Mouse (Mus musculus) midbrain, postnatal 0 days (tissue): ENCODE data around the gene Gm49027. TPM values are rescaled to one million over a fixed set of nuclear protein-coding genes. Genes with fewer than 3 reads are reported as not detected.

Source experiments
- ATAC-seq: fragments of 200-750 bp; cut with Nextera tagmentation; 2 replicates; pipeline ENCODE4 v1.8.0; 2017; ENCODE audit warnings: moderate number of reproducible peaks, mild to moderate bottlenecking, moderate TSS enrichment, moderate library complexity; ENCODE audit not compliant: low FRiP score
- DNase-seq: peaks from one replicate; pipeline ENCODE4 v3.0.0-alpha.2; 2015; ENCODE audit warnings: low spot score
- H3K27ac ChIP-seq: fragments of 300-500 bp; sonication (generic); 2 replicates; pipeline ENCODE4 v1.5.1; 2014; ENCODE audit warnings: low read depth, mild to moderate bottlenecking, low read length, mixed read lengths
- H3K27me3 ChIP-seq: fragments of 300-500 bp; sonication (generic); 2 replicates; pipeline ENCODE4 v1.6.1; 2014; ENCODE audit warnings: low read length, control low read depth, mixed read lengths; ENCODE audit not compliant: insufficient read depth
- H3K36me3 ChIP-seq: fragments of 300-500 bp; sonication (generic); 2 replicates; pipeline ENCODE4 v1.6.1; 2014; ENCODE audit warnings: low read length, control low read depth, mixed read lengths; ENCODE audit not compliant: insufficient read depth
- H3K4me1 ChIP-seq: fragments of 300-500 bp; sonication (generic); 2 replicates; pipeline ENCODE4 v1.6.1; 2014; ENCODE audit warnings: mild to moderate bottlenecking, control low read depth, antibody characterized with exemption, low read length, mixed read lengths; ENCODE audit not compliant: insufficient read depth
- H3K4me2 ChIP-seq: fragments of 300-500 bp; sonication (generic); 2 replicates; pipeline ENCODE4 v1.6.1; 2014; ENCODE audit warnings: low read depth, mild to moderate bottlenecking, low read length, mixed read lengths; ENCODE audit not compliant: poor library complexity, severe bottlenecking
- H3K4me3 ChIP-seq: fragments of 300-500 bp; sonication (generic); 2 replicates; pipeline ENCODE4 v1.5.1; 2014; ENCODE audit warnings: low read depth, mild to moderate bottlenecking, low read length, moderate library complexity
- H3K9ac ChIP-seq: fragments of 300-500 bp; sonication (generic); replicated peaks from 2 replicates; pipeline ENCODE4 v1.6.1; 2014; ENCODE audit warnings: mild to moderate bottlenecking, low read length, moderate library complexity, mixed read lengths; ENCODE audit not compliant: poor library complexity, severe bottlenecking
- H3K9me3 ChIP-seq: fragments of 300-500 bp; sonication (generic); 2 replicates; pipeline ENCODE4 v1.6.1; 2016; ENCODE audit warnings: low read length, control low read depth
- CTCF ChIP-seq: IDR thresholded peaks from 2 replicates; pipeline ENCODE4 v1.5.1; 2016; ENCODE audit warnings: antibody characterized with exemption, mild to moderate bottlenecking
- WGBS: fragments of 180-500 bp; shearing (Covaris S2); extraction: QIAGEN DNeasy Blood & Tissue Kit; methylation state at CpG from one replicate; pipeline ENCODE4 v1.1.7; 2014; 5-methylcytosine and 5-hydroxymethylcytosine counted together
- microRNA-seq: library from miRNA; unstranded; fragments of <30 nt; microRNA quantifications from one replicate; pipeline ENCODE4, GENCODE M21; 2016; ENCODE audit warnings: borderline number of aligned reads
- polyA plus RNA-seq: library from polyadenylated mRNA; unstranded; fragments of >200 nt; fragmentation: Nextera tagmentation; extraction: Ambion mirVana; gene quantifications from 2 replicates; pipeline ENCODE4 v1.2.1, GENCODE M21; 2015
- total RNA-seq: library from RNA; depleted of rRNA; stranded (reverse); fragments of >200 nt; gene quantifications from 2 replicates; pipeline ENCODE4 v1.2.3, GENCODE M21; 2014; rRNA removed

Gm49027 gene
- total and polyA plus RNA-seq, 2 experiments from 2014 or later: 0.43 to 0.93 TPM

- Histone ChIP-seq H3K27me3 (no peaks in the 10 kb centered on the region), H3K9ac (no peak within 1 kb of the TSS; the same call in 1 of the 2 replicates), H3K4me2 (peak within 1 kb of the TSS; percentile 49), H3K9me3 (no peaks in the 10 kb centered on the region), H3K36me3 (no peaks in the 10 kb centered on the region), H3K27ac (no peak within 1 kb of the TSS), H3K4me1 (peaks cover 5% of the 10 kb centered on the region; the same call in 1 of the 2 replicates), H3K4me3 (peak within 1 kb of the TSS; percentile 21)
- TF ChIP-seq CTCF: no peak
- peak; percentile 66 for DNase-seq
- 6% methylated on average over 25 of the region's 25 CpGs for WGBS
- ATAC-seq: peak; percentile 47; the same call in 1 of the 2 replicates
These were observed 36.0 kb downstream of the Gm49027 start, which contains the start of the genes Lrrc43 and Il31 for GRCm38 (mm10) chr5:123489112-123489785. TSS of gene Lrrc43 (plus strand) at chr5:123489305. TSS of gene Il31 (minus strand) at chr5:123489489.

DNA sequence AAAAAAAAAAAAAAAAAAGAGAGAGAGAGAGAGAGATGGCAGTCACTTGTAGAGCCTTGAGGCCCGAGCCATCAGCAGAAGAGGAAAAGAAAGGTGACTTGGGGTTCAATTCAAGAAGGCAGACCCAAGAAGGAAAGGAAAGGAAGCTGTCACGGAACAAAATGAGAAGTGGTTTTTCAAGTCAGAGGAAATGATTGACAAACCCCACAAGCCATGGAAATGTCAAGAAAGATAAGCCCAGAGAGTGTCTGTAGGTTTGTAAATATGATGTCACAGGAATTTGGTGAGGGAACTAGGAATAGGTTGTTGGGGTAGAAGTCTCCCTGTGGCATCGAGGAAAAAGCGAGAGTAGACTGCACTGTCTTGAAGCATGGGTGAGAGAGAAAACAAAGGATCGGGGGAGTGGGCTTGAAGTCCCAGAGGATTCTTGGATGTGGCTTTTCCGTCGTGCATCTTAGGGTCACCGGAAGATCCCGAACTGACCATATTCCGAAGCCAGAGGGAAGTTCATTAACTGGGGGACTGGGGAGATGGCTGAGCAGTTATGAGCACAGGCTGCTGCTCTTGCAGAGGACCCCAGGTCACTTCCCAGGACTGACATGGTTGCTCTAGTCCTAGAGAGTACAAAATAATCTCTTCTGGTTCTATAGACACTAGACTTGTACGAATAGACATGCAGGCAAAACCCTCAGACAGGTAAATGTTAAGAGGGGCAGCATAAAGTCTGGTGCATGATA lies 37.5 kb downstream of the Gm49027 start:
- Histone ChIP-seq H3K4me3 (no peak overlapping the region), H3K4me2 (no peak overlapping the region), H3K36me3 (no peaks in the 10 kb centered on the region), H3K27me3 (no peaks in the 10 kb centered on the region), H3K9me3 (no peaks in the 10 kb centered on the region), H3K4me1 (peaks cover 5% of the 10 kb centered on the region; the same call in 1 of the 2 replicates), H3K27ac (no peak overlapping the region), H3K9ac (no peak overlapping the region)
- 88% methylated on average over 11 of the region's 11 CpGs for WGBS
- TF ChIP-seq CTCF: no peak
- no peak for DNase-seq
- ATAC-seq: no peak

- Histone ChIP-seq H3K4me3 (no peak overlapping the region), H3K9me3 (no peaks in the 10 kb centered on the region), H3K9ac (no peak overlapping the region), H3K36me3 (no peaks in the 10 kb centered on the region), H3K4me2 (no peak overlapping the region), H3K27ac (no peak overlapping the region), H3K27me3 (no peaks in the 10 kb centered on the region), H3K4me1 (no peaks in the 10 kb centered on the region)
- ATAC-seq (no peak), DNase-seq (peak; percentile 56)
- WGBS: 45% methylated on average over 5 of the region's 5 CpGs
- no peak for TF ChIP-seq CTCF
These were observed 51.5 kb downstream of the Gm49027 start for GRCm38 (mm10) chr5:123473817-123474216.

DNA sequence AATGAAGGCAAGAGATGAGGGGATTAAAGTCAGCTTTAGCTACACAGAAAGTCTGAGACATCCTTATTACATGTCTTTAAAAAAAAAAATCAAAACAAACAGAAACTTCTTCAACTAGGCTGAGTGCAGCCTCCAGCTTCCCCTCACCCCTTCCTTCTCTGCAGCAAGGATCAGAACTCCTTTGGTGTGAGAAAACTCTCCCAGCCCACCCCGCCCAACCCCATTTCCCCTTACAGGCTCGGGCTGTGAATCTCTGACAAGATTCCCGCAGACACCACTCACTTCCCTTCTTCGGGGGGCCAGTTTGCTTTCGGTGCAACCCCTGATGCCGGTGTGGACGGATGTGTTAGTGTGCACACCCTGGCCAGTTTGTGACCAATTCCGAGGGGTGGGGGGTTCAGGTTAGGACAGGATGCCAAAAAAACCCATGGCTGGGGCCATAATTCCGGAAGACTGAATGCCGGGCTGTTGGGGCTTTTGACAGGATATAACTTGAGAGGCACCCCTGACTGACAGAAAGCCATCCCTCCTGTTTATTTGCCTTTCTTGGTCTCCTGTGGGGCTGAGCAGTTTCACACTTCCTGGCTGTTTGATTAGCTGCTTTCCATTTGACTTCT lies 54.4 kb downstream of the Gm49027 start:
- Histone ChIP-seq H3K9me3 (no peaks in the 10 kb centered on the region), H3K4me2 (no peak overlapping the region), H3K27ac (no peak overlapping the region), H3K36me3 (no peaks in the 10 kb centered on the region), H3K27me3 (no peaks in the 10 kb centered on the region), H3K4me1 (no peaks in the 10 kb centered on the region), H3K9ac (no peak overlapping the region), H3K4me3 (no peak overlapping the region)
- ATAC-seq (no peak), DNase-seq (no peak)
- 70% methylated on average over 10 of the region's 10 CpGs for WGBS
- TF ChIP-seq CTCF: no peak

DNA sequence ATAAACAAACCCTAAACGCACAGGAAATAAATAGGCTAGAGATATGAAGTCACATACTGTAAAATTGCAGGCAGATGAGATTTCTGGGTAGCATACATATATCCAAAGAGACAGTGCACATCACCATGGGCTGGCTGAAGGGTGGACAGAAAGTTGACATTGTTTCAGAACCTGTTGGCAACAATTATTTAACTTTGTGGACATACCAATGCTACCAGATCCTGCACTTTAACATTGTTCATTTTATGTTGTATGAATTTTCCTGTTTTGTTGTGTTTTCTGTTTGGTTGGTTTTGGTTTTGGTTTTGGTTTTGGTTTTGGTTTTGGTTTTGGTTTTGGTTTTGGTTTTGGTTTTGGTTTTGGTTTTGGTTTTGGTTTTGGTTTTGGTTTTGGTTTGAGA lies 60.6 kb downstream of the Gm49027 start:
- H3K9ac ChIP-seq: no peak overlapping the region
- 88% methylated on average over 1 of the region's 1 CpGs for WGBS
- no peaks in the 10 kb centered on the region for H3K36me3 ChIP-seq
- no peaks in the 10 kb centered on the region for H3K27me3 ChIP-seq
- TF ChIP-seq CTCF: no peak
- no peak overlapping the region for H3K4me3 ChIP-seq
- ATAC-seq: no peak
- no peaks in the 10 kb centered on the region for H3K9me3 ChIP-seq
- no peak overlapping the region for H3K27ac ChIP-seq
- H3K4me1 ChIP-seq: no peaks in the 10 kb centered on the region
- DNase-seq: no peak
- H3K4me2 ChIP-seq: no peak overlapping the region

Small RNAs within 50 kb of the gene (microRNA-seq; reads per million reads assigned to microRNA genes)
- gene Mir7647: 1.0 reads per million

Other genes starting within 250 kb of the Gm49027 start
- 33.5 and 40.7 TPM in 2 replicates for gene Bcl7a, start 181.7 kb downstream of the Gm49027 start, total RNA-seq
- 21.4 and 21.6 TPM in 2 replicates for gene Bcl7a, start 181.7 kb downstream of the Gm49027 start, polyA plus RNA-seq
- 16.6 and 17.9 TPM in 2 replicates for gene Mlxip, start 130.7 kb downstream of the Gm49027 start, total RNA-seq
- 9.8 and 11.3 TPM in 2 replicates for gene Mlxip, start 130.7 kb downstream of the Gm49027 start, polyA plus RNA-seq
- gene Lrrc43, start 36.2 kb downstream of the Gm49027 start, total RNA-seq: 0.61 and 0.77 TPM in 2 replicates
- 1.2 and 1.3 TPM in 2 replicates for gene Lrrc43, start 36.2 kb downstream of the Gm49027 start, polyA plus RNA-seq
- gene Il31, start 36.0 kb downstream of the Gm49027 start, total RNA-seq: not detected in 2 replicates
- gene Il31, start 36.0 kb downstream of the Gm49027 start, polyA plus RNA-seq: not detected in 2 replicates
- 3.9 and 5.3 TPM in 2 replicates for gene B3gnt4, start 15.0 kb downstream of the Gm49027 start, total RNA-seq
- 1.3 and 1.4 TPM in 2 replicates for gene B3gnt4, start 15.0 kb downstream of the Gm49027 start, polyA plus RNA-seq
- 77.6 and 81.1 TPM in 2 replicates for gene Diablo, start 1.3 kb downstream of the Gm49027 start, total RNA-seq
- 87.2 and 89.5 TPM in 2 replicates for gene Diablo, start 1.3 kb downstream of the Gm49027 start, polyA plus RNA-seq
- gene Vps33a, start 47.5 kb upstream of the Gm49027 start, total RNA-seq: 56.2 and 58.1 TPM in 2 replicates
- 39.4 and 42.0 TPM in 2 replicates for gene Vps33a, start 47.5 kb upstream of the Gm49027 start, polyA plus RNA-seq
- gene Clip1, start 159.1 kb upstream of the Gm49027 start, total RNA-seq: 73.1 and 80.0 TPM in 2 replicates
- 64.2 and 77.5 TPM in 2 replicates for gene Clip1, start 159.1 kb upstream of the Gm49027 start, polyA plus RNA-seq
- 29.6 and 40.6 TPM in 2 replicates for gene Zcchc8, start 195.6 kb upstream of the Gm49027 start, total RNA-seq
- 41.9 and 46.3 TPM in 2 replicates for gene Zcchc8, start 195.6 kb upstream of the Gm49027 start, polyA plus RNA-seq
- 41.9 and 71.9 TPM in 2 replicates for gene Rsrc2, start 223.9 kb upstream of the Gm49027 start, total RNA-seq
- gene Rsrc2, start 223.9 kb upstream of the Gm49027 start, polyA plus RNA-seq: 117 and 133 TPM in 2 replicates
- 2.7 and 9.5 TPM in 2 replicates for gene Kntc1, start 224.2 kb upstream of the Gm49027 start, total RNA-seq
- 1.8 and 3.0 TPM in 2 replicates for gene Kntc1, start 224.2 kb upstream of the Gm49027 start, polyA plus RNA-seq